Mouse (Mus musculus) c-Kit-negative CD71-positive TER-119-positive erythroid progenitor cells, embryonic 14.5 days (primary cell): ENCODE data around the gene Lpp.

Experiments
- DNase-seq: peaks from one replicate; pipeline ENCODE4 v3.0.0-alpha.2; 2013; ENCODE audit warnings: low read depth, low spot score

Gene Lpp

GRCm38 (mm10) chr16:24664131-24664530 is 270.8 kb downstream of the Lpp start:
- no peak for DNase-seq

- DNase-seq, result no peak
Observed at GRCm38 (mm10) chr16:24669718-24670460, 276.6 kb downstream of the Lpp start.

- no peak for DNase-seq
Observed at GRCm38 (mm10) chr16:24678942-24679341, 285.6 kb downstream of the Lpp start.

GRCm38 (mm10) chr16:24695062-24695461 is 301.8 kb downstream of the Lpp start:
- no peak for DNase-seq

- DNase-seq, result no peak
Observed at GRCm38 (mm10) chr16:24704215-24704614, 310.9 kb downstream of the Lpp start.

- DNase-seq, result no peak
Observed at GRCm38 (mm10) chr16:24723641-24724040, 330.3 kb downstream of the Lpp start.

- DNase-seq, result no peak
Observed at GRCm38 (mm10) chr16:24732751-24733150, 339.4 kb downstream of the Lpp start.

- DNase-seq, result no peak
Observed at GRCm38 (mm10) chr16:24733321-24733720, 340.0 kb downstream of the Lpp start.

- no peak for DNase-seq
Observed at GRCm38 (mm10) chr16:24735754-24736153, 342.4 kb downstream of the Lpp start.

GRCm38 (mm10) chr16:24737362-24738057 is 344.2 kb downstream of the Lpp start:
- DNase-seq, result no peak

GRCm38 (mm10) chr16:24740714-24741113 is 347.4 kb downstream of the Lpp start:
- DNase-seq, result no peak

GRCm38 (mm10) chr16:24749816-24750215 is 356.5 kb downstream of the Lpp start:
- DNase-seq, result no peak

GRCm38 (mm10) chr16:24756141-24756540 is 362.8 kb downstream of the Lpp start:
- no peak for DNase-seq

GRCm38 (mm10) chr16:24766051-24766450 is 372.7 kb downstream of the Lpp start:
- DNase-seq, result no peak

GRCm38 (mm10) chr16:24766596-24766995 is 373.3 kb downstream of the Lpp start:
- no peak for DNase-seq

GRCm38 (mm10) chr16:24777053-24777452 is 383.7 kb downstream of the Lpp start:
- DNase-seq, result no peak

GRCm38 (mm10) chr16:24778432-24779274 is 385.3 kb downstream of the Lpp start:
- no peak for DNase-seq

- DNase-seq, result no peak
Observed at GRCm38 (mm10) chr16:24780545-24780944, 387.2 kb downstream of the Lpp start.

GRCm38 (mm10) chr16:24781922-24782321 is 388.6 kb downstream of the Lpp start:
- DNase-seq, result no peak

- DNase-seq, result no peak
Observed at GRCm38 (mm10) chr16:24785651-24786050, 392.3 kb downstream of the Lpp start.

GRCm38 (mm10) chr16:24788973-24789372 is 395.7 kb downstream of the Lpp start:
- DNase-seq, result no peak

GRCm38 (mm10) chr16:24791387-24791786 is 398.1 kb downstream of the Lpp start:
- DNase-seq, result no peak
